Mouse (Mus musculus): Measurements from ENCODE around the gene Gss. TPM values are rescaled to one million over a fixed set of nuclear protein-coding genes. Genes with fewer than 3 reads are reported as not detected.

Gene Gss
- polyA plus RNA-seq (2014; fragmentation: Illumina TruSeq; extraction: RNeasy Lipid Tissue Mini Kit (QIAGEN cat#74804); ENCODE audit: low read depth, low replicate concordance): 13.5 TPM

DNA sequence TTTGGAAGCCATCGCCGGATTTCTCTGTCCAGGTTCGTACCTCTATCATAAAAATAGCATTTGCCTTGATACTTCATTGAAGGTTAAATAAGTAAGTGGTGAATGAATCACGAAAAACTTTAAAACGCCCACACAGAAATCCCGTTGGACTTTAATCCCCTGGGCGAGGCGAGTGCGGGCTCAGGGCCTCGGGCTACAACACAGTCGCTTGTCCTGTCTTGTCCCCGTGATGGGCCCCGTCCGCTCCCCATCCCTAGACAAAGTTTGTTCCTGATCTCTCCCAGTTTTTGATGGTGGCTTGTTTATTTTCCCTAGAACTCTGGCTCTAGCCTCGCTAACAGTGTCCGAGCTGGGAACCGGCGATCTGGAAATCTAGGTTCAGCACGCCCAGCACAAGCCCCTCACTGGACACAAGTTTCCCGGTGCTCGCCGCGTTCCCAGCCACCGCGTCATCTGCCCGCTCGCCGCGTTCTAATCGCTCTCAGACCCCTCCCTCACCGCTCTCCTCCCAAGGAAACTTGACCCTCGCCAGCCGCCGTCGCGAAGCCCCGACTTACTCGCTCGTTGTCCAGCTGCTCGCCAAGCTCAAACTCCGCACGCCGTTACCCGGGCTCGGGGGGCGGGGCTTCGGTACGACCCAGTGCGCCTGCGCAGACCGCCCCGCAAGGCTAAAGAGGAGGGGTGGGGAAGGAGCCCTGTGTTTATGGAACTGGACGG lies at the start of gene Gss:
Gene Gss, minus strand, starts transcription at position 674 of the 717 bp plus-strand sequence.

DNA sequence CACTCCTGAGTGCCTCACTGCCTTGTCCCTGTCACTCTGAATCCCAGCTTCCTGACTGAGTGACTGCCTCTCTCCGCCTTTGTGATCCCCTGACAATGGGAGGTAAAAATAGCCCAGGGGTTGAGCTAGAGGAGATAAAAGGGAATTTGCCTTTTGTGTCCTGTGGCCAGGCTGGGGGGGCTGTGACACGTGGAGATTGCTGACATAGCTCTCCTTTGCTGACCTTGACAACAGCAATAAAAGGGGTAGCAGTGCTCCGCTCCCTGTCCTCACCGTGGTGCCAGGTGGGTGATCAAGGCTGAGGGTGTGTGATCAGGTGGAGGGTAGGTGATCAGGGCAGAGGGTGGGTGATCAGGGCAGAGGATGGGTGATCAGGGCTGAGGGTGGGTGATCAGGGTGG lies 18.4 kb upstream of the Gss start, which contains the start of gene Myh7b:
Gene Myh7b, plus strand, starts transcription at position 235 of the 400 bp plus-strand sequence.

DNA sequence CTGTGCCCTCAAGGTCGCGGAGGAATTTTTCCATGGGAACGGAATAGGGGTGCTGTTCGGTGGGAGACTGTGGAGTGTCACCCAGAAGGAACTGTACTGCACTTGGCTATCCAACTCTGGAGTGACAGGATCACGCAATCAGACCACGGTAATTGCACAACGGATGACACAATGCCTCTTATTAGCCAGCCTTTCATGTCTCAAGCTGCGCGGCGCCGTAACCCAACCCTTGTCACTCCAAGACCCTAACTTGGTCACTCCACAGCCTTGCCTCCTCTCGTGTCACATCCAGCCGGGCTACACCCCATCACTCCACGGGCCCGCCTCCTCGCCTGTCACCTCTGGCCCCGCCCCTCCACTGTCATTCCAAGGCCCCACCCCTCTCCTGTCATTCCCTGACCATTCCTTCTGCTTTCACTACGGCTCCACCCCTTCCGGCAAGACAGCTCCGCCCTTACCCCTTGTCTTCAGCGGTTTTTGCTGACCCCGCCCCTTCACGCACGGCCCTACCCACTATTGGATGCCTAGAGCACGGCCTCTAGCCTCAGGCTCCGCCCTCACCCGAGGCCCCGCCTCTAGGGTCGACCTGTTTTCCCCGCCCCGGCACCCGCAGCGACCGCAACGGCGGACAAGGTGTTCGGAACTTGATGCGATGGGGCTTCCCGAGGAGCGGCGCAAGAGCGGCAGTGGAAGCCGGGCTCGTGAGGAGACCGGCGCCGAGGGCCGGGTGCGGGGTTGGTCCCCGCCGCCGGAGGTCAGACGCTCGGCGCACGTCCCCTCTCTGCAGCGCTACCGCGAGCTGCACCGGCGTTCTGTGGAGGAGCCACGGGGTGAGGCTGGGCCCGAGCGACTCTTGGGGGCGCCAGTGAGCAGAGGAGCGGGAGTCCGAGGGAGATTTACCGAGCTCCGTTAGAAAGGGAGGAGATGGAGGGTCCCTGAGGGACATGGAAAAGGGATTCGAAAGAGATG lies 74.9 kb downstream of the Gss start, which contains the start of the genes Acss2 and Ggt7:
Gene Acss2, plus strand, starts transcription at position 494 of the 969 bp plus-strand sequence.
Gene Ggt7, minus strand, starts transcription at position 783 of the 969 bp plus-strand sequence.

Other genes starting within 250 kb of the Gss start
- 55.8 TPM for gene Pigu, start 235.4 kb downstream of the Gss start, polyA plus RNA-seq (2014; fragmentation: Illumina TruSeq; extraction: RNeasy Lipid Tissue Mini Kit (QIAGEN cat#74804); ENCODE audit: low read depth, low replicate concordance)
- 187 TPM for gene Trp53inp2, start 211.8 kb downstream of the Gss start, polyA plus RNA-seq (2014; fragmentation: Illumina TruSeq; extraction: RNeasy Lipid Tissue Mini Kit (QIAGEN cat#74804); ENCODE audit: low read depth, low replicate concordance)
- gene Ncoa6, start 118.9 kb downstream of the Gss start, polyA plus RNA-seq (2014; fragmentation: Illumina TruSeq; extraction: RNeasy Lipid Tissue Mini Kit (QIAGEN cat#74804); ENCODE audit: low read depth, low replicate concordance): 74.3 TPM
- gene Acss2, start 74.9 kb downstream of the Gss start, polyA plus RNA-seq (2014; fragmentation: Illumina TruSeq; extraction: RNeasy Lipid Tissue Mini Kit (QIAGEN cat#74804); ENCODE audit: low read depth, low replicate concordance): 77.9 TPM
- 0.16 TPM for gene Ggt7, start 74.6 kb downstream of the Gss start, polyA plus RNA-seq (2014; fragmentation: Illumina TruSeq; extraction: RNeasy Lipid Tissue Mini Kit (QIAGEN cat#74804); ENCODE audit: low read depth, low replicate concordance)
- gene Myh7b, start 18.4 kb upstream of the Gss start, polyA plus RNA-seq (2014; fragmentation: Illumina TruSeq; extraction: RNeasy Lipid Tissue Mini Kit (QIAGEN cat#74804); ENCODE audit: low read depth, low replicate concordance): not detected
- 97.7 TPM for gene Trpc4ap, start 99.6 kb upstream of the Gss start, polyA plus RNA-seq (2014; fragmentation: Illumina TruSeq; extraction: RNeasy Lipid Tissue Mini Kit (QIAGEN cat#74804); ENCODE audit: low read depth, low replicate concordance)
- gene Edem2, start 136.7 kb upstream of the Gss start, polyA plus RNA-seq (2014; fragmentation: Illumina TruSeq; extraction: RNeasy Lipid Tissue Mini Kit (QIAGEN cat#74804); ENCODE audit: low read depth, low replicate concordance): 18.2 TPM
- not detected for gene Gm17581, start 143.1 kb upstream of the Gss start, polyA plus RNA-seq (2014; fragmentation: Illumina TruSeq; extraction: RNeasy Lipid Tissue Mini Kit (QIAGEN cat#74804); ENCODE audit: low read depth, low replicate concordance)
- gene Procr, start 158.3 kb upstream of the Gss start, polyA plus RNA-seq (2014; fragmentation: Illumina TruSeq; extraction: RNeasy Lipid Tissue Mini Kit (QIAGEN cat#74804); ENCODE audit: low read depth, low replicate concordance): 8.5 TPM
- not detected for gene Mmp24, start 182.5 kb upstream of the Gss start, polyA plus RNA-seq (2014; fragmentation: Illumina TruSeq; extraction: RNeasy Lipid Tissue Mini Kit (QIAGEN cat#74804); ENCODE audit: low read depth, low replicate concordance)
- 9.9 TPM for gene BC029722, start 226.6 kb upstream of the Gss start, polyA plus RNA-seq (2014; fragmentation: Illumina TruSeq; extraction: RNeasy Lipid Tissue Mini Kit (QIAGEN cat#74804); ENCODE audit: low read depth, low replicate concordance)
- 19.9 TPM for gene Eif6, start 234.1 kb upstream of the Gss start, polyA plus RNA-seq (2014; fragmentation: Illumina TruSeq; extraction: RNeasy Lipid Tissue Mini Kit (QIAGEN cat#74804); ENCODE audit: low read depth, low replicate concordance)
- gene Fam83c, start 242.0 kb upstream of the Gss start, polyA plus RNA-seq (2014; fragmentation: Illumina TruSeq; extraction: RNeasy Lipid Tissue Mini Kit (QIAGEN cat#74804); ENCODE audit: low read depth, low replicate concordance): 5.2 TPM

Data from sigmoid colon, adult 10 weeks (tissue).